Mouse (Mus musculus) liver, postnatal 0 days (tissue): ENCODE data around the gene Tnf. TPM values are rescaled to one million over a fixed set of nuclear protein-coding genes. Genes with fewer than 3 reads are reported as not detected.

Experiments
- ATAC-seq: fragments of 200-750 bp; cut with Nextera tagmentation; 2 replicates; pipeline ENCODE4 v1.8.0; 2017; ENCODE audit warnings: mild to moderate bottlenecking, moderate library complexity
- DNase-seq: peaks from one replicate; pipeline ENCODE4 v3.0.0-alpha.2; 2016
- H3K27ac ChIP-seq: fragments of 300-500 bp; sonication (generic); 2 replicates; pipeline ENCODE4 v1.5.1; 2014; ENCODE audit warnings: antibody characterized with exemption, moderate library complexity, mild to moderate bottlenecking, low read depth
- H3K27me3 ChIP-seq: fragments of 300-500 bp; sonication (generic); 2 replicates; pipeline ENCODE4 v1.6.1; 2014; ENCODE audit warnings: low read length, control low read depth, mixed read lengths; ENCODE audit not compliant: insufficient read depth
- H3K36me3 ChIP-seq: fragments of 300-500 bp; sonication (generic); replicated peaks from 2 replicates; pipeline ENCODE4 v1.6.1; 2014; ENCODE audit warnings: mild to moderate bottlenecking, control low read depth, low read length, moderate library complexity, mixed read lengths; ENCODE audit not compliant: insufficient read depth
- H3K4me1 ChIP-seq: fragments of 300-500 bp; sonication (generic); 2 replicates; pipeline ENCODE4 v1.6.1; 2014; ENCODE audit warnings: antibody characterized with exemption, mild to moderate bottlenecking, control low read depth; ENCODE audit not compliant: insufficient read depth
- H3K4me2 ChIP-seq: fragments of 300-500 bp; sonication (generic); 2 replicates; pipeline ENCODE4 v1.6.1; 2014; ENCODE audit warnings: low read depth, mild to moderate bottlenecking, low read length, moderate library complexity, mixed read lengths
- H3K4me3 ChIP-seq: fragments of 300-500 bp; sonication (generic); 2 replicates; pipeline ENCODE4 v1.5.1; 2014; ENCODE audit warnings: low read depth, low read length
- H3K9ac ChIP-seq: fragments of 300-500 bp; sonication (generic); replicated peaks from 2 replicates; pipeline ENCODE4 v1.6.1; 2014; ENCODE audit warnings: mild to moderate bottlenecking, moderate library complexity
- H3K9me3 ChIP-seq: fragments of 300-500 bp; sonication (generic); 2 replicates; pipeline ENCODE4 v1.6.1; 2016; ENCODE audit warnings: mild to moderate bottlenecking, control low read depth, low read length, mixed read lengths
- CTCF ChIP-seq: sonication (generic); IDR thresholded peaks from 2 replicates; pipeline ENCODE4 v1.5.1; 2016; ENCODE audit warnings: antibody characterized with exemption, low read depth
- EP300 ChIP-seq: IDR thresholded peaks from 2 replicates; pipeline ENCODE4 v1.6.1; 2016; ENCODE audit warnings: antibody characterized with exemption, low read depth, mild to moderate bottlenecking
- WGBS: fragments of 180-500 bp; shearing (Covaris S2); extraction: QIAGEN DNeasy Blood & Tissue Kit; methylation state at CpG from one replicate; pipeline ENCODE4 v1.1.7; 2014; ENCODE audit not compliant: insufficient replicate concordance; 5-methylcytosine and 5-hydroxymethylcytosine counted together
- polyA plus RNA-seq: library from polyadenylated mRNA; unstranded; fragments of >200 nt; fragmentation: Nextera tagmentation; extraction: Ambion mirVana; gene quantifications from 2 replicates; pipeline ENCODE4 v1.2.1, GENCODE M21; 2015

Tnf gene
- polyA plus RNA-seq, result 0.59 and 0.75 TPM in 2 replicates

- peak within 1 kb of the TSS; percentile 75 for H3K27ac ChIP-seq
- DNase-seq, result peak; percentile 58
- H3K4me1 ChIP-seq, result peaks cover 8% of the 10 kb centered on the region
- ATAC-seq, result no peak
- TF ChIP-seq CTCF, result no peak
- TF ChIP-seq EP300, result no peak
- H3K9me3 ChIP-seq, result no peaks in the 10 kb centered on the region
- no peaks in the 10 kb centered on the region; the same call in 1 of the 2 replicates for H3K36me3 ChIP-seq
- peak within 1 kb of the TSS; percentile 48 for H3K4me3 ChIP-seq
- peak within 1 kb of the TSS; percentile 62 for H3K4me2 ChIP-seq
- H3K9ac ChIP-seq, result peak within 1 kb of the TSS; percentile 40
- peaks cover 29% of the 10 kb centered on the region; the same call in 1 of the 2 replicates for H3K27me3 ChIP-seq
- WGBS, result 19% methylated on average over 13 of the region's 13 CpGs
Measured at GRCm38 (mm10) chr17:35201787-35202186, at the start of gene Tnf. TSS of gene Tnf (minus strand) at chr17:35202007.

- ATAC-seq (peak; percentile 76), DNase-seq (peak; percentile 48)
- Histone ChIP-seq H3K4me2 (no peak overlapping the region), H3K4me3 (no peak overlapping the region), H3K36me3 (peaks cover 78% of the 10 kb centered on the region), H3K9me3 (no peaks in the 10 kb centered on the region), H3K27ac (0 out of 2 replicates have a peak overlapping the region, but pooled peaks have one; percentile 22), H3K4me1 (peaks cover 4% of the 10 kb centered on the region; the same call in 1 of the 2 replicates), H3K9ac (no peak overlapping the region), H3K27me3 (no peaks in the 10 kb centered on the region)
- 74% methylated on average over 15 of the region's 15 CpGs for WGBS
- TF ChIP-seq CTCF, result no peak
- no peak for TF ChIP-seq EP300
Measured at GRCm38 (mm10) chr17:35251162-35251719, 49.4 kb upstream of the Tnf start.

GRCm38 (mm10) chr17:35250348-35251120 is 48.7 kb upstream of the Tnf start:
- TF ChIP-seq EP300 (no peak), CTCF (no peak)
- no peak for DNase-seq

GRCm38 (mm10) chr17:35249451-35250197 is 47.8 kb upstream of the Tnf start:
- TF ChIP-seq EP300 (no peak), CTCF (no peak)
- no peak overlapping the region for H3K4me2 ChIP-seq
- H3K4me1 ChIP-seq, result peaks cover 13% of the 10 kb centered on the region
- DNase-seq (no peak), ATAC-seq (no peak)
- H3K27me3 ChIP-seq, result no peaks in the 10 kb centered on the region
- H3K4me3 ChIP-seq, result no peak overlapping the region
- no peak overlapping the region for H3K27ac ChIP-seq
- H3K9me3 ChIP-seq, result no peaks in the 10 kb centered on the region
- 85% methylated on average over 19 of the region's 19 CpGs for WGBS
- peaks cover 94% of the 10 kb centered on the region for H3K36me3 ChIP-seq
- no peak overlapping the region for H3K9ac ChIP-seq

More at GRCm38 (mm10) chr17:35250348-35251120, 48.7 kb upstream of the Tnf start:
- peaks cover 7% of the 10 kb centered on the region; the same call in 1 of the 2 replicates for H3K4me1 ChIP-seq
- no peak overlapping the region for H3K4me2 ChIP-seq
- no peak overlapping the region for H3K4me3 ChIP-seq
- no peak for ATAC-seq
- H3K9me3 ChIP-seq, result no peaks in the 10 kb centered on the region
- H3K9ac ChIP-seq, result no peak overlapping the region
- 82% methylated on average over 3 of the region's 3 CpGs for WGBS
- 0 out of 2 replicates have a peak overlapping the region, but pooled peaks have one; percentile 22 for H3K27ac ChIP-seq
- no peaks in the 10 kb centered on the region for H3K27me3 ChIP-seq
- H3K36me3 ChIP-seq, result peaks cover 85% of the 10 kb centered on the region

GRCm38 (mm10) chr17:35248986-35249385 is 47.2 kb upstream of the Tnf start:
- H3K9ac ChIP-seq, result no peak overlapping the region
- 89% methylated on average over 14 of the region's 14 CpGs for WGBS
- H3K9me3 ChIP-seq, result no peaks in the 10 kb centered on the region
- no peaks in the 10 kb centered on the region for H3K27me3 ChIP-seq
- peaks cover 99% of the 10 kb centered on the region for H3K36me3 ChIP-seq
- TF ChIP-seq EP300 (no peak), CTCF (no peak)
- ATAC-seq (no peak), DNase-seq (no peak)
- H3K4me1 ChIP-seq, result peaks cover 20% of the 10 kb centered on the region
- H3K27ac ChIP-seq, result no peak overlapping the region
- H3K4me3 ChIP-seq, result no peak overlapping the region
- H3K4me2 ChIP-seq, result no peak overlapping the region

- WGBS, result 83% methylated on average over 7 of the region's 7 CpGs
- Histone ChIP-seq H3K27me3 (no peaks in the 10 kb centered on the region), H3K4me2 (no peak overlapping the region), H3K4me1 (peaks cover 30% of the 10 kb centered on the region), H3K27ac (no peak overlapping the region), H3K4me3 (no peak overlapping the region), H3K9me3 (no peaks in the 10 kb centered on the region), H3K9ac (peak overlapping the region; percentile 11; the same call in 1 of the 2 replicates), H3K36me3 (peaks cover 87% of the 10 kb centered on the region)
- TF ChIP-seq CTCF (no peak), EP300 (no peak)
- ATAC-seq (no peak), DNase-seq (no peak)
Measured at GRCm38 (mm10) chr17:35247144-35247543, 45.3 kb upstream of the Tnf start.
